15 mouse cellular contexts compared by ENCODE assay signal in genomic region chr9:47300633-47301032, GRCm38 (mm10).
"Had no signal": no experiment of that assay in that cellular context is flagged by ENCODE, and none has a peak within 500 bp of the region (broad histone marks: within the 10 kb centered on the region; RNA-seq: fewer than 3 reads in every experiment).

No protein-coding gene starts in this region.

- H3K4me1 ChIP-seq: limb, embryonic 15.5 days; liver, embryonic 12.5 days; megakaryocyte, embryonic 14.5 days; midbrain, embryonic 15.5 days; neural tube, embryonic 13.5 days; stomach, embryonic 15.5 days had no signal

- H3K27ac ChIP-seq: kidney, postnatal 0 days; layer of hippocampus, adult 2 months; limb, embryonic 15.5 days; liver, embryonic 12.5 days; macrophage; midbrain, embryonic 15.5 days; neural tube, embryonic 13.5 days; stomach, embryonic 15.5 days had no signal

- H3K4me3 ChIP-seq: layer of hippocampus, adult 2 months; limb, embryonic 15.5 days; liver, embryonic 12.5 days; megakaryocyte, embryonic 14.5 days; midbrain, embryonic 15.5 days; neural tube, embryonic 13.5 days; stomach, embryonic 15.5 days had no signal

- ATAC-seq: liver, embryonic 12.5 days; midbrain, embryonic 15.5 days had no signal

- DNase-seq: kidney, postnatal 36 days; lung, embryonic 14.5 days; lung, postnatal 14 days; retina, postnatal 1 day; thymus, adult 2 months; thymus, postnatal 25 days had no signal

- H3K27me3 ChIP-seq: liver, embryonic 12.5 days; megakaryocyte, embryonic 14.5 days; midbrain, embryonic 15.5 days; stomach, embryonic 15.5 days had no signal
